Mouse (Mus musculus) neural tube, embryonic 13.5 days (tissue): ENCODE results near the gene Cdk5rap3. TPM values are rescaled to one million over a fixed set of nuclear protein-coding genes. Genes with fewer than 3 reads are reported as not detected.
A peak's percentile ranks its signal among the peaks of the same experiment; 100 is the strongest.

Experiments used
- ATAC-seq: fragments of 200-750 bp; cut with Nextera tagmentation; 2 replicates; pipeline ENCODE4 v1.8.0; 2017; ENCODE audit warnings: low read depth, mild to moderate bottlenecking, moderate TSS enrichment, moderate library complexity
- H3K27ac ChIP-seq: fragments of 300-500 bp; sonication (generic); replicated peaks from 2 replicates; pipeline ENCODE4 v1.5.1; 2015; ENCODE audit warnings: moderate library complexity, mild to moderate bottlenecking, inconsistent platforms
- H3K27me3 ChIP-seq: fragments of 300-500 bp; sonication (generic); 2 replicates; pipeline ENCODE4 v1.6.1; 2015; ENCODE audit warnings: mild to moderate bottlenecking, inconsistent platforms
- H3K36me3 ChIP-seq: fragments of 300-500 bp; sonication (generic); 2 replicates; pipeline ENCODE4 v1.6.1; 2015; ENCODE audit warnings: mild to moderate bottlenecking, inconsistent platforms
- H3K4me1 ChIP-seq: fragments of 300-500 bp; sonication (generic); replicated peaks from 2 replicates; pipeline ENCODE4 v1.6.1; 2015; ENCODE audit warnings: inconsistent platforms
- H3K4me2 ChIP-seq: fragments of 300-500 bp; sonication (generic); 2 replicates; pipeline ENCODE4 v1.6.1; 2015; ENCODE audit warnings: inconsistent platforms, mild to moderate bottlenecking, moderate library complexity
- H3K4me3 ChIP-seq: fragments of 300-500 bp; sonication (generic); 2 replicates; pipeline ENCODE4 v1.5.1; 2015; ENCODE audit warnings: mild to moderate bottlenecking, inconsistent platforms
- H3K9ac ChIP-seq: fragments of 300-500 bp; sonication (generic); 2 replicates; pipeline ENCODE4 v1.6.1; 2015; ENCODE audit warnings: moderate library complexity, mild to moderate bottlenecking, inconsistent platforms
- H3K9me3 ChIP-seq: fragments of 300-500 bp; sonication (generic); 2 replicates; pipeline ENCODE4 v1.6.1; 2016; ENCODE audit warnings: inconsistent platforms
- WGBS: fragments of 180-500 bp; shearing (Covaris S2); methylation state at CpG from one replicate; pipeline ENCODE4 v1.1.7; 2015; 5-methylcytosine and 5-hydroxymethylcytosine counted together
- polyA plus RNA-seq: library from polyadenylated mRNA; unstranded; fragments of >200 nt; fragmentation: Nextera tagmentation; extraction: Ambion mirVana; gene quantifications from 2 replicates; pipeline ENCODE4 v1.2.1, GENCODE M21; 2015

The Cdk5rap3 gene
- polyA plus RNA-seq, 1 experiment from 2014 or later: 92.0 TPM

DNA sequence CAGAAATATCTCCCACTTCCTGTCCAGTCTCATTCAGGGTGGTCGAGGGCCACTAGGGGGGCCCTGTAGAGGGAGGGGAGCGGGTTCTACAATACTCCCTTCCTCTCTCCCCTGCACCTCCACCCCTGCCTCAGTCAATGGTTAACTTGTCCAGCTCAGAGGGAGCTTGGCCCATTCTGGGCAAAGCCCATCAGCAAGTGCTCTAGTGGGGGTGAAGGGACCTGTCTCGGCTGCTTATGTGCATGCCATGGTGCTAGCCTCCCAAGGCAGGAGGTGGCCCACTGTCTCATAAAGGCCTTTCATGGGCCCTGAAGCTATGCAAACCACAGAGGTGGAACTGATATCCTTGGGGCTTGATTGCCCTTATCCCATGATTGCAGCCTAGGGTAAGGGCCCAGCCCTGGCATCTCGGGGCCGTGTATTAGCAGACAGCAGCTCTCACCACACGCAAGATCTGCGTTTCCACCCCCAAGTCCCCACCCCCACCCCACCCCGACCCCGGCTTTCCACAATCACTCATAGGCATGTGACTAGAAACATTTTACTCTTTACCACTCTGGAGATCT is 13.6 kb upstream of the Cdk5rap3 start:
- Histone ChIP-seq H3K4me3 (no peak overlapping the region), H3K36me3 (no peaks in the 10 kb centered on the region), H3K9ac (no peak overlapping the region), H3K9me3 (no peaks in the 10 kb centered on the region), H3K4me1 (0 out of 2 replicates have a peak, but pooled peaks cover 6% of the 10 kb centered on the region), H3K27ac (no peak overlapping the region), H3K4me2 (no peak overlapping the region), H3K27me3 (peaks cover 29% of the 10 kb centered on the region)
- no peak for ATAC-seq
- 70% methylated on average over 9 of the region's 9 CpGs for WGBS

DNA sequence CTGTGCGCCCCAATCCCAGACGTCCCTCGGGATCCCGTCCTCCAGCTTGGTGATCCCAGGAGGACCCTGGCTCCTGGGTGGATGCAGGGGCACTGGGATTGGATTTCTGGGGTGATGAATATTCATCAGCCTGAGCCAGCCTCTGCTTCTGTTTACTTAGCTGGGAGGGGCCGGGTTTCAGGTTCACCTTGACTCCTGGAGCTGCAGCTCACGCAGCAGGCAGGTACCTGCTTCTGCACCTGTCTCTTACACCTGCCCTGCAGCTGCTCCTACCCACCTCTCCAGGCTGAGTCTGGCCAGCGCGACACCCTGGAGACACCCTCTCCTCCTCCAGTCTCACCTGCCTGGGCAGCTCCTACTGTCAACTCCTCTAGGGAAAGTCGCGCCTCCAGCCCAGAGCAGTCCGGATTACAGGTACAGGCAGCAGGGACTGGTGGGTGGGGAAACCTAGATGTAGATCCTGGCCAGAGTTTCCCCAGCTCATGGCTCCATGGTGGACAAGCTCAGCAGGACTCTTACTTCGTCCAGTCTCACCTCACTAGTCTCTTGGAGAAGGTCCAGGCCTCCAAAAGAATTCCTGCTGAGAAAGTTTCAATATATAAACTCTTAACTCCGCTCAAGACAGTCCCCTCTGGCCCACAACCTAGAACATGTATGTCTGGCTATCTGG is 12.9 kb upstream of the Cdk5rap3 start:
- Histone ChIP-seq H3K27ac (no peak overlapping the region), H3K36me3 (no peaks in the 10 kb centered on the region), H3K4me2 (no peak overlapping the region), H3K9ac (0 out of 2 replicates have a peak overlapping the region, but pooled peaks have one; percentile 8), H3K27me3 (peaks cover 29% of the 10 kb centered on the region), H3K4me3 (no peak overlapping the region), H3K4me1 (0 out of 2 replicates have a peak, but pooled peaks cover under 1% of the 10 kb centered on the region), H3K9me3 (no peaks in the 10 kb centered on the region)
- ATAC-seq: no peak
- WGBS: 17% methylated on average over 13 of the region's 13 CpGs

DNA sequence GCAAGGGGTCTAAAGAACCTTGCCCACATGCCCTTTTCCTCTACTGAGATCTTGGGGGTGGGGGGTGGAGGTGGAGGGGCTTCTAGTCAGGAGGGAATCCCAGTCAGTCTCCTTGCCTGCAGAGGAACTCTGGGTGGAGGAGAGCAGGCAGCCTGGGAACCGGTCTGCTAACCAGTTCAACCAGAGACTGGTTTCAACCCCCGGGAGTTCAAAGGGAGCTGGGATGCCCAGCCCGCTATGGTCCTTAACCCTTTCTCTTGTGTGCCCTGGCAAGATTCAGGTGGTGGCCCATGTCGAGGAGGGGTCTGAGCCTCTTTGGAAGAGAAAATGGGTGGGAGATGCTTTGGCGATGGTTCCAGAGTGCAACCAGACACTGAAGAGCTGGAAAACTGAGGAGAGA is 12.4 kb upstream of the Cdk5rap3 start:
- peaks cover 29% of the 10 kb centered on the region for H3K27me3 ChIP-seq
- H3K27ac ChIP-seq: no peak overlapping the region
- whole genome bisulfite sequencing: 11% methylated on average over 5 of the region's 5 CpGs
- no peaks in the 10 kb centered on the region for H3K4me1 ChIP-seq
- H3K4me2 ChIP-seq: no peak overlapping the region
- 0 out of 2 replicates have a peak overlapping the region, but pooled peaks have one; percentile 8 for H3K9ac ChIP-seq
- no peak overlapping the region for H3K4me3 ChIP-seq
- H3K9me3 ChIP-seq: no peaks in the 10 kb centered on the region
- ATAC-seq: no peak
- no peaks in the 10 kb centered on the region for H3K36me3 ChIP-seq

DNA sequence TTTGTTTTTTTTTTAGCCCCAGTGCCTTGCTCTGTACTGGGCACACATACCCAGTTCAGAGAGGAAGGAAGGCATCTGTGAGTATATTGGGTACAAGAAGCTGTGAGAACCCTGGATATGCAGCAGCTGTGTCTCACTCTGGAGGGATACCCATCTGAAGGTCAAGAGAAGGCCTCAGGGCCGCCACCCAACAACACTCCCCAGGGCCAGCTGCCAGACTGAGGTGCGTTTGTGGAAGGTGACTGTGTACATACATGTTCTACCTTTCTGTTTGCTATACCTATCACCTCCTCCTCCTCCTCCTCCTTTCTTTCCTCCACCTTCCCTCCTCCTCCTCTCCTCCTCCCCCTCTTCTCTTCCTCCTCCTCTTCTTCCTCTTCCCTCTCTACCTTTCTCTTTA is 11.8 kb upstream of the Cdk5rap3 start, which contains the start of gene Prr15l:
TSS of gene Prr15l (plus strand) at position 17 of the 400 bp plus-strand sequence.
- Histone ChIP-seq H3K4me3 (no peak within 1 kb of the TSS), H3K9me3 (no peaks in the 10 kb centered on the region), H3K4me2 (no peak within 1 kb of the TSS), H3K27ac (no peak within 1 kb of the TSS), H3K36me3 (no peaks in the 10 kb centered on the region), H3K27me3 (peaks cover 29% of the 10 kb centered on the region), H3K9ac (0 out of 2 replicates have a peak within 1 kb of the TSS, but pooled peaks have one; percentile 8), H3K4me1 (no peaks in the 10 kb centered on the region)
- ATAC-seq: no peak
- WGBS: 76% methylated on average over 2 of the region's 2 CpGs

DNA sequence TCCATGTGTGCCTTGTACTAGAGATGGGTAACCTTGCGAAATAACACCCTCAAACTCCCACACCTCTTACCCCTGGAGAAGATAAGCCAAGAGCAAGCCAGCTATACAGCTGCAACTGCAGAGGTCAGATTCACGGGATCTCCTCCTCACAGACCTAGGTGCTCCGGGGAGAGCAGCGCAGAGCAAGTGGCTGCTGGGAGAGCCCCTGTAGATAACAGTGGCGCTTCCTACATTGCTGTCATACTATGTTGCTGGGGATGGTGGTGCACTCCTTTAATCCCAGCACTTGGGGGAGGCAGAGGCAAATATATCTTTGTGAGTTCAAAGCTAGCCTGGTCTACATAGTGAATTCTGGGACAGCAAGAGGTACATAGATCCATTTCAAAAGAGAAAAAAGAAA is 10.3 kb upstream of the Cdk5rap3 start:
- no peak for ATAC-seq
- Histone ChIP-seq H3K27me3 (peaks cover 29% of the 10 kb centered on the region), H3K9me3 (no peaks in the 10 kb centered on the region), H3K27ac (no peak overlapping the region), H3K36me3 (no peaks in the 10 kb centered on the region), H3K4me2 (no peak overlapping the region), H3K4me1 (no peaks in the 10 kb centered on the region), H3K4me3 (no peak overlapping the region), H3K9ac (no peak overlapping the region)
- 84% methylated on average over 5 of the region's 5 CpGs for WGBS

DNA sequence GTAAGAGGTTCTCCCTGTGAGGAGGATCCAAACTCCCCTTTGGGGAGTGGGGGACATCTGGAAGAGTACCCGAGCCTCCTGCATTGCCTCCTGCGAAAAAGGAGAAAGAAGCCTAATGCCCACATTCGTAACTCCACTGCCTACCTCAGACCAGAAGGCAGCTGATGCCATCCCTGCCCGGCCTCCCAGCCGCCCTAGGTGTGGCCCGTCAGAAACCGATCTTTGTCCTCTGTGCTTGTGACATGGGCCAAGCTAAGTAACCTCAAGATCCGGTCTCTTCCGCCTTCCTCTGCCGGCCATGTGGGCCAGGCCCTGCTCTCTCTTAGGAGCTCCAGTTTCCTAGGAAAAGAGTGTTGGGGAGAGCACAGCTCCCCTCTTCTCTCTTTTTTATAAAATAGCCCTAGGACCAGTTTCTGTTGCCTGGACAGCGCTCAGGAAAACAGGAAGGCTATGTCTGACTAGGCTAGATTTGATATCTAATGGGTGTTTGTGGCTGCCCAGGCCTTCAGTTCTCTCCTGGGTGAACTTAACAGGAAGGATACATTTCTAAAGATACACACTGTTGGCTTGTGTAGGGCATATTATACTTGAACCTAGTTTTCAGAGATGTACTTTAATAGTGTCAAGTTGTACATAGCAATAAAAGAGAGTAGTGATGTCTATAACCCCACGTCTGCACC is 9.3 kb upstream of the Cdk5rap3 start:
- Histone ChIP-seq H3K4me3 (no peak overlapping the region), H3K9ac (no peak overlapping the region), H3K4me2 (no peak overlapping the region), H3K27me3 (peaks cover 31% of the 10 kb centered on the region), H3K4me1 (no peaks in the 10 kb centered on the region), H3K27ac (no peak overlapping the region), H3K36me3 (no peaks in the 10 kb centered on the region), H3K9me3 (no peaks in the 10 kb centered on the region)
- 88% methylated on average over 12 of the region's 12 CpGs for WGBS
- no peak for ATAC-seq

DNA sequence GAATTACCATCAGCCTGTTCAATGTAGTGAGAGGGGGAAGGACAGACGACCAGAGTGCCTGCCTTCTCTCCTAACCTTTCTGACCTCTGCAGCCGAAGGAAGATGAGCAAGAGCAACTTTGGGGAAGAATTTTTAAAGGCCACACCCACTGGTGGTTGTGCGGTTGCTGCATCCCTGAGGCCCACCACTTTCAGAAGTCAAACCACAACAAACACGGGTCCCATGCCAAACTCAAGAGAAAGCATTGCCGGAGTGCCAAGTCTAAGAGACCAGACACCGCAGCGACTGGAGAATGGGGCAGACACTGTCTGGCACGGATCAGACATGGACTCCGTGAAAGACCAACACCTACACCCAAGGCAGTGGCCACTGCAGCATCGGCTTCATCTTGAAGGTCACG is 8.6 kb upstream of the Cdk5rap3 start:
- no peaks in the 10 kb centered on the region for H3K9me3 ChIP-seq
- no peak overlapping the region for H3K27ac ChIP-seq
- H3K27me3 ChIP-seq: peaks cover 28% of the 10 kb centered on the region
- no peaks in the 10 kb centered on the region for H3K36me3 ChIP-seq
- no peak for ATAC-seq
- no peak overlapping the region for H3K4me3 ChIP-seq
- no peaks in the 10 kb centered on the region for H3K4me1 ChIP-seq
- no peak overlapping the region for H3K9ac ChIP-seq
- WGBS: 84% methylated on average over 11 of the region's 11 CpGs
- H3K4me2 ChIP-seq: no peak overlapping the region

DNA sequence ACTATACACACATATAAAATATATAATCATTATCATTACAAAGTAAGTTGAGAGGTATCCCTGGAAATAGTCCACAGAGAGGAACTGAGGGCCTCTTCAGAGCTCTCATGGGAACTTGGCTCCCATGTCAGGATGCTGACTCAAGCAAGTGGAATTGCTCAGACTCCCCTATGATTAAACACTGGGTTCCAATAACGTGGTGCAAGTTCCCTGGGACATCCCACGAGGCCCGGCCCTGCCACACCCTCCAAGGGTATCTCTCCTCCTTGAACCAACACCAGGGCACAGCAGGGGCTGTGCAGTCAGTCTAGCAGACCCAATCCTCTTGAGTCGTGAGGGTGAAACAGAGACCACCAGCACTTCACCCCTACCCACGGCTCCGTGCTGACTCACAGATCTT is 2.7 kb upstream of the Cdk5rap3 start:
- 62% methylated on average over 6 of the region's 6 CpGs for WGBS
- Histone ChIP-seq H3K27me3 (peaks cover 2% of the 10 kb centered on the region; the same call in 1 of the 2 replicates), H3K4me3 (no peak overlapping the region), H3K4me2 (no peak overlapping the region), H3K27ac (no peak overlapping the region), H3K36me3 (no peaks in the 10 kb centered on the region), H3K9ac (no peak overlapping the region), H3K9me3 (no peaks in the 10 kb centered on the region), H3K4me1 (peaks cover 14% of the 10 kb centered on the region)
- no peak for ATAC-seq

DNA sequence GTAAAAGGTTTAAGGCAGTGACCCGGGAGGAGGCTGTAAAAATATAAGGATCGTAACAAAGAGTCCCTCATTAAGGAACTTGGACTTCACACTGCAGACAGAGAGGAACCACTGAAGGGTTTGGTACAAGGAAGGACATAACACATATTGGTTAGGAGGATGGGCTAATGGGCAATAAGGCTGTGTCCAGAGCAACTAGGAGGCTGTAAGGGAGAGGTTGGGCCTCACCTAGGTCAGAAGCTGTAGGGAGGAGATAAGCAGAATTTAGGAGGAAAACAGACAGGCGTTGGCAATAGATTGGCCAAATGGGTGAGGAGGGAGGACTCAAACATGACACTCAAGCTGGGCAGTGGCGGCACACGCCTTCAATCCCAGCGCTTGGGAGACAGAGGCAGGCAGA is 1.1 kb upstream of the Cdk5rap3 start:
- WGBS: 92% methylated on average over 6 of the region's 6 CpGs
- Histone ChIP-seq H3K9me3 (no peaks in the 10 kb centered on the region), H3K4me1 (peaks cover 14% of the 10 kb centered on the region), H3K27me3 (peaks cover 2% of the 10 kb centered on the region; the same call in 1 of the 2 replicates), H3K4me2 (no peak overlapping the region), H3K9ac (no peak overlapping the region), H3K36me3 (0 out of 2 replicates have a peak, but pooled peaks cover 11% of the 10 kb centered on the region), H3K27ac (no peak overlapping the region), H3K4me3 (no peak overlapping the region)
- no peak for ATAC-seq

DNA sequence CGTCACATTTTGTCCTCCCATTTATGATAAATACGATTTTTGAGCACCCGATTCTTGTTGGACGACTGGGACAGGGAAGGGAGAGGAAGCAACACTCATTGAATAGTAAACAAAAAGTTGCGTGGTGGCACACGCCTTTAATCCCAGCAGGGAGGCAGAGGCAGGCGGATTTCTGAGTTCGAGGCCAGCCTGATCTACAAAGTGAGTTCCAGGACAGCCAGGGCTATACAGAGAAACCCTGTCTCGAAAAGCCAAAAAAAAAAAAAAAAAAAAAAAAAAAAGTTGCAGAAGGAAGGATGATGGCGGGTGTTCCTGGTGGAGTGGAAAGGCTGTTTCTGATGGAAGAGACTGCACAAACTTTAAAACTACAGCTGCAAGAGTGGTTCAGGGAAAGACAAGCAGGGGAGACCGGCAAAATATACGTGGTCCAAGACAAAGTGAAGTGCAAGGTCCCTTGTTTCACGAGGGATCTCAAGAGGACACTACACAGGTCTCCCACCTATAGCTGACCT is 645 bp upstream of the Cdk5rap3 start:
- Histone ChIP-seq H3K9ac (0 out of 2 replicates have a peak overlapping the region, but pooled peaks have one; percentile 26), H3K4me3 (peak overlapping the region; percentile 21; the same call in 1 of the 2 replicates), H3K9me3 (no peaks in the 10 kb centered on the region), H3K4me1 (peaks cover 14% of the 10 kb centered on the region), H3K36me3 (peaks cover 15% of the 10 kb centered on the region), H3K4me2 (peak overlapping the region; percentile 49), H3K27me3 (peaks cover 2% of the 10 kb centered on the region; the same call in 1 of the 2 replicates), H3K27ac (no peak overlapping the region)
- WGBS: 34% methylated on average over 13 of the region's 13 CpGs
- ATAC-seq: peak; percentile 1; the same call in 1 of the 2 replicates

DNA sequence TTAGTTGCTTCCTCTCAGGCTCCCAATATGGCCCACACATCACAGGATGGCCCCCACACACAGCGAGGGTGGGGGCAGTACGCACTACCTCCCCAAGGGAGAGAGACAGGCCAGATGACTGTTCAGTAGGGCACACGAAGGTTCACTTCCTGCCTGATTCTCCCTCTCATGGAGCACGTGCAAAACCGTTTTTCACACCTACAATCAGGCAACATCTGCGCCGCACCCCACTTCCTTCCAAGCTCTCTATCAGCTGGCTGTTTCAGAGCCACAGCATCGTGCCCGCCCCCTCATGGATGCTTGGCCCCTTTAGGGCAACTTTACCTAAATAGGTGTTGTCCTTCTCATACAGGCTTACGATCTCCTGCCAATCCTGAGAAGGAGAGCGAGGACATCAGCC is 3.6 kb downstream of the Cdk5rap3 start:
- Histone ChIP-seq H3K27me3 (no peaks in the 10 kb centered on the region), H3K9me3 (no peaks in the 10 kb centered on the region), H3K4me1 (peaks cover 33% of the 10 kb centered on the region), H3K4me3 (no peak overlapping the region), H3K27ac (no peak overlapping the region), H3K4me2 (no peak overlapping the region), H3K36me3 (peaks cover 41% of the 10 kb centered on the region), H3K9ac (no peak overlapping the region)
- 87% methylated on average over 11 of the region's 11 CpGs for WGBS
- ATAC-seq: no peak

DNA sequence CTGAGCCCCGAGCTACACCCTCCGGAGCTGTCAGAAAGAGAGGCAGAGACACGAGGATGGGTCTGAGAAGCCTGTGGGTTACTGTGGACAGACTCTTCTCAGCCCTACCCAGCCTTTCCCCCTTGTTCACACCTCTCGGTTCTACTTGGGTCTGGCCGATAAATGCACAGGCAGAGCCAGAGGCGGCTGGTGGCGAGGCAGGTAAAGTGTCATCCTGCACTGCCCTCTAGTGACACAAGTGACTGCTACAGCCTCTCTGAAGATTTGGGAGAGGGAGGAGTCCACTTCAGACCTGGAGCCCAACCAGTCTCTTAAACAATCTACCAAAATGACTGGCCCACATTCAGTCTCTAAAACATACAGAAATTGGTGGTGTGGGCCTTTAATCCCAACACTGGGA is 6.3 kb downstream of the Cdk5rap3 start:
- H3K9me3 ChIP-seq: no peaks in the 10 kb centered on the region
- ATAC-seq: peak; percentile 67
- 0 out of 2 replicates have a peak overlapping the region, but pooled peaks have one; percentile 49 for H3K9ac ChIP-seq
- H3K4me3 ChIP-seq: no peak overlapping the region
- no peak overlapping the region for H3K4me2 ChIP-seq
- no peaks in the 10 kb centered on the region for H3K27me3 ChIP-seq
- WGBS: 27% methylated on average over 7 of the region's 7 CpGs
- peaks cover 46% of the 10 kb centered on the region for H3K36me3 ChIP-seq
- H3K4me1 ChIP-seq: peaks cover 51% of the 10 kb centered on the region
- H3K27ac ChIP-seq: no peak overlapping the region
